Mouse (Mus musculus): ENCODE measurements around the gene Fcgr4. TPM values are rescaled to one million over a fixed set of nuclear protein-coding genes. Genes with fewer than 3 reads are reported as not detected.
"Not testable (repeated sequence)": the region's sequence is repeated elsewhere in the genome, so short reads cannot be mapped to it uniquely, and the experiment has no call there.

The Fcgr4 gene
- total RNA-seq (2021), result under 1 TPM; 0.36 to 0.56 TPM

DNA sequence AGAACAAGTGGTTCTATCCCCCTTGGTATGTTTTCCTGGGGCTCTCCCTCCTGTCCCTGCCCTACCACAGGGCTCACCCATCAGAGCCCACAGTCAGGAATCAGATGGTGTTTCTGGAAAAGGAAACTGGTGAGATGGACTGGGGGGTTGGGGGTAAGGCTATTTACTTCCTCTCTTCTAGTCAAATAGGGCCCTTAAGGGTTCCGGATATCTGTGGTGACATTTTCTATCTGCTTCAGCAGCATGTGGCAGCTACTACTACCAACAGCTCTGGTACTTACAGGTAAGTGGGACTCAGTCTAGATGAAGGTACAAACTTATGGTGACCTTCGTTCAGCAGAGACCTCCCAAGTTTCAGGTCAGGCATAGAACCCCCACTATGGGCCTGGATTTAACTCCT is at the start of gene Fcgr4:
TSS of gene Fcgr4 (plus strand) at position 184 of the 400 bp plus-strand sequence.
- no peak for DNase-seq

GRCm38 (mm10) chr1:170972494-170972893 is 46.2 kb upstream of the Fcgr4 start:
- no peak for DNase-seq

DNA sequence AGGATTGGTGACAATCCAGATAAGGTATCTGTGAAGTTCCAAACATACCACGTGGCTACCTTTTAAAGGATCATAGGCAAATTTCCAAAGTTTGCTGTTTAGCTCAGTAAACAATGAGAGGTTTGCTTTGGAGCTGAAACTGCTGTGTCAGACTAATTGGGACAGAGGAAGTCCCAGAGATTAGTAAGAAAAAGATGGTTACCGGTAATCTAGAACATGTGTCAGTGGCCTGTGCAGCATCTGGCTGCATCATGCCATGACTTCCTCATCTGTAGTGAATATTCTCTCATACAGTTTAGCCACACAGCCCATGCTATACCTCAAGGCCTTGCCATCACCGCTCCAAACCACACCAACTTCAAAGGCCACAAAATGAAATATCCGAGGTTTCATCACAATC is 45.8 kb upstream of the Fcgr4 start:
- no peak for DNase-seq

DNA sequence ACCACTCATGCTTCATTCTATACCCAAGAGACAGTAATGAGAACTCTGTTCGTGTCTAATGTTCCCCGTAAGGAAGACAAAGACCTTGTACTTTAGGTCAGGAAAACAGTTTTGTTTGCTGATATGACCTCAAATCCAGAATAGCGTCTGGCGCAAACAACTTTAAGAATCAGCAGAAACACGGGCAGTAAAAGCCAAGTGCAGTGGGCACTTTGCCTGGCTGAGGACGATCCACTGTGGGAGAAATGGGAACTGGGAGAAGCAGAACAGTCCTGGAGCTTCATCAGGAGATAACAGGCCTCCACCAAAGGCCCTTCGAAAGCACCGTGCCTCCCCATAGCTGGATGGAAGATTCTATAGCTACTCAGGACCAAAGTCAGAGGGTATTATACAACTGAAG is 44.5 kb upstream of the Fcgr4 start:
- DNase-seq, result no peak

GRCm38 (mm10) chr1:170974736-170975135 is 44.0 kb upstream of the Fcgr4 start:
- no peak for DNase-seq

DNA sequence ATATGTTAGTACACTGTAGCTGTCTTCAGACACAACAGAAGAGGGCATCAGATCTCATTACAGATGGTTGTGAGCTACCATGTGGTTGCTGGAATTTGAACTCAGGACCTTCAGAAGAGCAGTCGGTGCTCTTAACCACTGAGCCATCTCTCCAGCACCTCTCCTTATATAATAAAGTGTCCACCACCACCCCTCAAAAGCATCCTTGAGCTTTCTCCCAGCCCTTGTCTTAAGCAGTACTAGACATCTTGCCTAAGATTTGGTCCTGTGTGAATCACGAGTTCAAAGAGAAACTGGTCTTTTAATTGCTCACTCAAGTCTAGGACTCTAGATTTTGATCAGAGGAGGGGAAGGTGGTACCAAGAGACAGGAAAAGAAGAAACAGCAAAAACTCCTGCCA is 43.4 kb upstream of the Fcgr4 start:
- not testable (repeated sequence) for DNase-seq

- DNase-seq, result no peak
Measured at GRCm38 (mm10) chr1:170975751-170976161, 43.0 kb upstream of the Fcgr4 start.

GRCm38 (mm10) chr1:170976447-170976846 is 42.3 kb upstream of the Fcgr4 start, which contains the start of gene Fcgr2b:
Fcgr2b (minus strand) TSS chr1:170976547.
- DNase-seq, result no peak

GRCm38 (mm10) chr1:170978601-170979000 is 40.1 kb upstream of the Fcgr4 start:
- no peak for DNase-seq

GRCm38 (mm10) chr1:170981679-170982078 is 37.0 kb upstream of the Fcgr4 start:
- not testable (repeated sequence) for DNase-seq

DNA sequence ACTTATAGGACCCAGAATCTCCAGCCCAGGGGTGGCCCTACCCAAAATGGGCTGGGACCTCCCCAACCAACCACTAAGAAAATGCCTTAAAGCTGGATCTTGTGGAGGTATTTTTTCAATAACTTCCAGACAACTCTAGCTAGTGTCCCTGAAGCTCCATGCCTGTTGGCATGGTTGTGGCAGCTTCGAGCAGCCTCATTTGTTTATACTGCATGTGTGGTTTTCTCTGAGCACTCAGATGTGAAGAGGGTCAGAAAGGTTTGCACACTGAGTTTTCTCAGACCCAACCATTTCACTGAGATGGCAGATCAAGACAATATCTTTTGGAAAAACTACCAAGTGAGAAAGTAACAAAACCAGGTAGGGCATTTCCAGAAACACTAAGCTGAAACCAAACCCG is 36.4 kb upstream of the Fcgr4 start:
- DNase-seq, result no peak

DNA sequence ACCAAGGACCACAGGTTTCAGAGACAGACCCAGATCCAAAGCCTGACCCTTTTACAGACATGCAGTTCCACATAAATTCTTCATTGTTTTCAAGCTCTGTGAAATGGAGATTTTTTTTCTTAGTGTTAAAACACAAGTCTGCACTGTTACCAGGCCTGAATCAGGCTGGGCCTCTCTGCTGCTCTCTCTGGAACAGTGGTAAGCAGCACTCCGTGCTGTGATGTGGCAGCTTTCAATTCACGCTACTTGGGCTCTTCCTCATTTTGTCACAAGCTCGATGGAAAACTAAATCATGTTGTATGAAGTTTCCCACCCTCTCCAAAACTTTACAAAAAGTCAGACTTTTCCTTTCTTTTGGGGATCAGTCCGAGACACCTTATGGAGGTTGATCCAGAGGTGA is 35.7 kb upstream of the Fcgr4 start:
- DNase-seq, result no peak

DNA sequence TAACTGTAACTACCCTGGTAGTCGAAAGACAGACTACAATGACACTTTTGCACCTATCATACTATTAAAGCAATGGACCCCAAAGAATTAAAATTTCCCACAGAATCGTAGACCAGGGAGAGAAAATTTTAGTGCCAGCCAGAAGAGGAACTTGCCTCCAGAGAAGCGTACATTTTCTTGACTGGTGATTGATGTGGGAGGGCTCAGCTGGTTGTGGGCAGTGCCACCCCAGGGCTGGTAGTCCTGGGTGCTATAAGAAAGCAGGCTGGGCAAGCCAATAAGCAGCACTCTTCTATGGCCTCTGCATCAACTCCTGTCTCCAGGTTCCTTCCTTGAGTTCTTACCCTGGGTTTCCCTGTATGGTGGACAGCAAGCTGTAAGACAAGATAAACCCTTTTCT is 33.6 kb upstream of the Fcgr4 start:
- DNase-seq, result no peak

DNA sequence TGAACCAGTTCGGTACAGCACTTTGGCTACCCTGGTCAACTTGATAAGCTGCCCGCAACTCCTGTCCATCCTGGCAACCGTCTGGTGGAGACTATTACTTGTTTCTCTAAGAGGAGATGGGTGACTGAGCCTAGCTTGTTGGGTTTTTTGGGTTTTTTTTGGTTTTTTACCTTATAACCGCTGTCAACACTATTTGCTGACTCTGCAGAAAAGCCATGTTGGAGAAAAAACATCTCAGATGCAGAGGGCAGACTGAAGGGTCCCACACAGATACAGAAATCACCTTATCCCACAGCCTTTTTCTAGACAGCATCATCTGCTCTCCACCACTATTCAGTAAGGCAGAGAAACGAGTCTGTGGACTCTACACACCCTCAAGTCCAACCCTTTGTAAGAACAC is 32.9 kb upstream of the Fcgr4 start:
- DNase-seq, result no peak

DNA sequence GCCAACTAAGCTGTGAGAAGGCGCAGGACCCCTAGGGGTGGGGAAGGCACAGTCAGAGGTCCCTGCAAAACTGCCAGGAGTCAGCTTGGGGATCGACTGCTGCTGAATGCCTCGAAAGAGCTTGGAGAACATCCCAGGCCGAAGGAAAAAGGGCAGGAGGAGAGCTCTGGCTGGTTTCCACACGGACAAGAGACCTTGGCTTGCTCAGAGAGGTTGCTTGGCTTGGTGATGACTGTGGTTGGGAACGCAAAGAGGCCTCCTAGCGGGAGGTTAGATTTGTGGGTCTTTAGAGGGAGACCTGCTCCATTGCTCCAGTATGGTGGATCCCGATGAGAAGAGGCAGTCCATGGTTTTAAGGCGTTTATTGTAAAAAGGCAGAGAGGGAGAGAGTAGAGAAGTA is 29.1 kb upstream of the Fcgr4 start:
- no peak for DNase-seq

- peak; percentile 51 for DNase-seq
Measured at GRCm38 (mm10) chr1:170992550-170992949, 26.2 kb upstream of the Fcgr4 start.

- no peak for DNase-seq
Measured at GRCm38 (mm10) chr1:170996034-170996433, 22.7 kb upstream of the Fcgr4 start.

GRCm38 (mm10) chr1:170996753-170997152 is 22.0 kb upstream of the Fcgr4 start:
- peak; percentile 78 for DNase-seq

- DNase-seq, result peak; percentile 58
Measured at GRCm38 (mm10) chr1:170997756-170998655, 20.7 kb upstream of the Fcgr4 start.

- DNase-seq, result no peak
Measured at GRCm38 (mm10) chr1:170999811-171000210, 18.9 kb upstream of the Fcgr4 start.

DNA sequence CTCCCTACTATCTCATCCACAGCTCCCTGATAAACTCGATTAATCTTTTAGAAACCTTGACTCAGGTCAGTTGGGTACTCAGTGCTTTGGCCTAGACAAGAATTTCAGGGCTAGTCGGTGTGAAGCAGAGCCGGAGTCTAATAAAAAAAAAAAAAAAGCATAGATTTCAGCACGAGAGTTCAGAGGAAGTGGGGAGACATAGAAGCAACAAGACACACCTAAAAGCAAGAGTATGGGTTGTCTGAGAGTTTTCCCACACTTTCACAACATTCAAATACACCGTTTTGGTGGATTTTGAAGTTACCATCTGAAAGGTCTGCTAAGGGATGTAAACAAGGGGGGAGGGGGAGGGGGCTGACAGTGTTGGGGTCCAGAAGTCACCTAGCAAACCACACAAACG is 13.6 kb upstream of the Fcgr4 start:
- no peak for DNase-seq

DNA sequence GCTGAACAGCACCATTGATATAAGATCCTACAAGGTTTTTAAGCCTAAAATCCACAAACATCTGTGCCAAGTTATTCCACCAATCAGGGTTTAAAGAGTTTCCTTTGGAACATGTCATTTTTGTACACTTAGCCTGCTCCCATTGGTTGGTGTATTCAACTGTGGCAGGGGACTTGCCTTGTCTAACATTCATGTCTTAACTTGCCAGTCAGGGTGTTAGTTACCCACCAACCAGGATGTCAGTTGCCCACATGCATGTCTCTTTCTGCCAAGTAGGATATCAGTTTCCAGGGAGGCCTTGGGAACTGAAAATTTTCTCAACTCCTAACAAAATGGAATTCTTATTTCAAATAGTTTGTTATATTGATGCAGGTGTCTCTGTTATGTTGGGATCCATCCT is 13.1 kb upstream of the Fcgr4 start:
- no peak for DNase-seq

- DNase-seq, result no peak
Measured at GRCm38 (mm10) chr1:171006335-171006734, 12.4 kb upstream of the Fcgr4 start.

DNA sequence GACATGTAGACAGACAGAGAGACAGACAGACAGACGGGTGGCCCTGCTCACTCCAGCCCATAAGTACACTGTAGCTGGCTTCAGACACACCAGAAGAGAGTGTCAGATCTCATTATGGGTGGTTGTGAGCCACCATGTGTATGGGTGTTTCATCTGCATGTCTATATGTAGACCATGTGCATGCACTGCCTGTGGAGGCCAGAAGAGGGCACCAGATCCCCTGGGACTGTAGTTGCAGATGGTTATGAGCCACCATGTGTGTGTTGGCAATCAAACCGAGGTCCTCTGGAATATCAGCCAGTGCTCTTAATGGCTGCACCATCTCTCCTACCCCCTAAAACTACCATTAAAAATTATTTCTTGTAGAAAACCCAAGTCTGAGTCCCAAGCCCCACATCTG is 11.8 kb upstream of the Fcgr4 start:
- peak; percentile 11 for DNase-seq

Data from heart, postnatal 4 days (tissue).